Mouse (Mus musculus) frontal cortex, postnatal 10 days (tissue): ENCODE data around the gene Akr1b3.

Experiments
- DNase-seq, 2 experiments: peaks; one replicate each; pipeline ENCODE4 v3.0.0; 2022; ENCODE audit warnings: low spot score in 2 of 2, mixed read lengths in 1 of 2

Gene Akr1b3

DNA sequence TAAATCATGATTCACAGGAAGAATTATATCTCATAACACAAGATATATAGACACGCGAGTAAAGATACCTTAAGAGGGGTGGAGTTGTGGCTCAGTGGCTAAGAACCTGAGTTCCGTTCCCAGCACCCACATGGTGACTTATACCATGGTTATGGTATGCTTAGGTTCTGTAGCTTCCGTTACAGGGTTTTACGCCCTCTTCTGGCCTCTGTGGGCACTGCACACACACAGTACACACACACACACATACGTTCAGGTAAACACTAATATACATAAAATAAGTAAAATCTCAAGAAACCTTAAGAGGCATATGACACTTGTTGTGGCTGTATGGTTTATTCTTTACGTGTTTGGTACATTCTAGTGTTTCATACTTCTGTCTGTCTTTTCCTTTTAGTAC, 4.8 kb upstream of the Akr1b3 start:
- DNase-seq, result no peak

DNA sequence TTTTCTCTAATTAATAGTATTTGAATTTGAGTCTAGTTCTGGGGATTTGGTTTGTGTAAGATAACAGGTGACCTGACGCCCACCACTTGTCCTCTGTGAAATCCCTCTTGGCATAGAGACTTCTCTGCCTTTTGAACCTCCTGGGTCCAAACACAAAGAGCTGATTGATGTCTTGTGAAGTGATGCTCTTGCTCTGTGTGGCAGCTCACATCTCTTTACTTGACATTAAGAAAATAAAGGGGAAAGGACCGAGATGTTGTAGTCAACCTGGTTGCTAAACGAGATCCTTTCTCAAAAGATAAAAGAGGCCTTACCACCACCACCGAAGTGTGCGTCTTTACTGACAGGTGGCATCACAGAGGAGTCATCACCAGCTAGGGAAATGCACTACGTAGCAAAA, 1.4 kb upstream of the Akr1b3 start:
- DNase-seq, result no peak

DNA sequence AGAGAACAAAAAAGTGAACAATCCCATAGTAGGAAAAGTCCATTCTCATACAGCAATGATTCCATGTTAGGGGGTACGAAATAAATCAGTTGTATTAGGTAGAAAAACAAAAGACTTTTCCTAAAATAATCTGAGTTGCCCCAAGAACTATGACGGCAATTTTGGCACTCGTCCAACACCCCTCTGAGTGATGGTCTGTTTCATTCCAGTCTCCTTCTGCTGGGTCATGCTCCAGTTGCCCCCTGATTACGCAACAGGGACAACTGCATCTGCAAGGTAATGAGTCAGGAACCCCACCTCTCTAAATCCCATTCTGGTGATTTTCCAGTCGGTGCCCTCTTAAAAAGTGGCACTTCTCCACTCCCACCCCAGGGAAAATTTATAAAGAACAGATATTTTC, 894 bp upstream of the Akr1b3 start:
- DNase-seq, result no peak

DNA sequence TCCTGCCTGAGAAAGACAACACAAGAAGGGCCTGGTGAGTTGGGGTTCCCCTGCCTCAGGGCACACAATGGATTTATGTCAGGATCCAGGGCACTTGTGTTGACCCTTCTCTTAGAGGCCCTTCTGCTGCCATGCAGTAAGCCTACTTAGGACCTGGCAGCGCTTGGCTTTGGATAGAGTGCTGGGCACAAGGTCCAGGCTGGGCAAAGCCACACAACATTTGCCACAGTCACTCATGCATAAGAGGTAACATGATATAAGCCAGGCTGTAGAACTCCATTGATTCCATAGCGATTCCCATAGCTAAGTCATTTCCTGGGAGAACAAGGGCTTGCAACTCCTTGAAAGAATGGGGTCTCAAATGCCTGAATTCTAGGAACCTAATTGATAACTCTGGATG, 3.4 kb downstream of the Akr1b3 start:
- no peak for DNase-seq

- no peak for DNase-seq
Measured at GRCm38 (mm10) chr6:34313386-34313785, 3.9 kb downstream of the Akr1b3 start.

DNA sequence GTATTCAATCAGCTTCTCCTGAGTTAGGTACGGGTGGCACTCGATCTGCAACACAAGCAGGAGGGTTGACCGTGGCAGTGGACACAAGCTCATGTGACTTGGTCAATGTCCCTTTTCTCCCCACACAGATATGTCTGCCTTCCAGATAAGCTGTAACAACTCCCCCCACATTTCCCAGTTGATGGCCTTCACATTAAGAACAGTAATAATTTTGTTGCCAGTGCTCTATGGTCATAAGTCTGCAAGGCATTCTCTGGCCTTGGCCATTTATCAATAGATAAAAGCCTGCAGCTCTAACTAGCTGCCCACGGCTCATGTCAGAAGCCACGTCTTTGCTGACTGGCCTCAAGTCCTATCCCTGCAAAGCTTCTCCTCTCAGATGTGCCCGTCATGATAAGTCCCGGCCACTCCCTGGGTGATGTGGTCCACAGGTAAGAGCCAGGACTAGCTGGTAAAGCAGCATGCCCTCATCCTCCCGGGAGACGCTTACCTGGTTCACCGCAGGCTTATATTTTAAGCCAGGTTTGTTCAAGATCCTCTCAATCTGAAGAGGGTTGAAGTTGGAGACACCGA, 7.2 kb downstream of the Akr1b3 start:
- DNase-seq, result no peak

DNA sequence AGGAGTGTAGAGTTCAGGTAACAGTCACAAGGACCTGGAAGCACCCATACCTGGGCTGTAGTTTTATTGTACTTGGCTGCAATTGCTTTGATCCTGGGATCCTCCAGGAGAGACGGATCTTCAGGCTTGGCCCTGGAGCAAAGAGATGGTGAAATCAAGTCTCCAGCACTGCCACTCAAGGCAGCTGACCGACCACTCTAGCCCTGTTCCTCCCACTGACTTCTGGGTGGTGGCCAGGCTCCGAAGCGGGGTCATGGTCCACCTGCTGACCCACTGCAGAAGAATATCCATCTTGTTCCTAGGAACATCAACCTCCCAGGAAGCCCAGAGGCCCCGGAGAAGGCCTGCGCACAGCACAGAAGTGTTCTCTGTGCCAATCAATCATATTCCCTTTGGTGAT, 7.8 kb downstream of the Akr1b3 start:
- DNase-seq, result no peak

DNA sequence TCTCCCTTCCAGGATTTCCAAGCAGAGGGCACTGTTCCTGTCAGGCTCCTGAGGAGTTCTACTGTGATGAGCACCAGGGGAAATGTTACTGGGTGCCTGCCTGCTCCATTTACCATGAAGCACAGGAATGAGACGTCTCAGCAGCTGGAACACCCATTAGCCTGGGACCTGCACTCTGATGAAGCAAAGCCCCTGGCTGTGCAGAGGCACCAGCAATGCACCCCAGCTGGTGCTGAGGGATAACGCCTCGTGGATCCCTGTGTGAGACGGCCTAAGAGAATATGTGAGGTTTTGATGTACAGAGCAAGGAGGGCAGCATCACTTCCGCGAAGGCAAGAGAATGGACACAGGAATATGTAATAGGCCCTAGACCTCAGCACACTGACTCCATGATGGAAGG, 10.5 kb downstream of the Akr1b3 start:
- no peak for DNase-seq

DNA sequence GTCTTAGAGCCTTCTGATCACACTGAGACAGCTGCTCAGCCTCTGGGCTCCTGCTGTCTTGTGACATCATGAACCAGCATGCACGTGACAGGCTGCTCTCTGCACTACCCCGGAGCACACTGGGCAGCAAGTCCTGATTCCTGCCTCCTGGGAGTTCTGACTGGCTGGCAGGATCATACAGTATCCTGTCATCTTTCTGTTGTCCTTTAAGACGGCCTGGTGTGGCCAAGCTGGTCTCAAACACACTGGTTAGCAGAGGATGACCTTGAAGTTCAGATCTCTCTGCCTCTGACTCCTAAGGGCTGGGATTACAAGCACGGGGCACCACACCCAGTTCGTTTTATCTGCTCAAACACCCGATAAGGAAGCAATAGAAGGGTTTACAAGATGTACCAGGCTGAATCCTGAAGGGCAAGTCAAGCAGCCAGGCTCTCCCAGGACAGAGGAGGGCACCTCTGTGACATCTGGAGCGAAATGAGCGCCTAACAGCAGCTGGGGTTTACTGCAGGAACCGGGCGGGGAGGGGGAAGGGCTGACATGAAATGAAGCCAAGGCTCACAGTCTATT, 12.5 kb downstream of the Akr1b3 start:
- no peak for DNase-seq

GRCm38 (mm10) chr6:34297055-34297454, 20.2 kb downstream of the Akr1b3 start:
- DNase-seq, result no peak

GRCm38 (mm10) chr6:34295437-34295836, 21.8 kb downstream of the Akr1b3 start:
- DNase-seq, result no peak

DNA sequence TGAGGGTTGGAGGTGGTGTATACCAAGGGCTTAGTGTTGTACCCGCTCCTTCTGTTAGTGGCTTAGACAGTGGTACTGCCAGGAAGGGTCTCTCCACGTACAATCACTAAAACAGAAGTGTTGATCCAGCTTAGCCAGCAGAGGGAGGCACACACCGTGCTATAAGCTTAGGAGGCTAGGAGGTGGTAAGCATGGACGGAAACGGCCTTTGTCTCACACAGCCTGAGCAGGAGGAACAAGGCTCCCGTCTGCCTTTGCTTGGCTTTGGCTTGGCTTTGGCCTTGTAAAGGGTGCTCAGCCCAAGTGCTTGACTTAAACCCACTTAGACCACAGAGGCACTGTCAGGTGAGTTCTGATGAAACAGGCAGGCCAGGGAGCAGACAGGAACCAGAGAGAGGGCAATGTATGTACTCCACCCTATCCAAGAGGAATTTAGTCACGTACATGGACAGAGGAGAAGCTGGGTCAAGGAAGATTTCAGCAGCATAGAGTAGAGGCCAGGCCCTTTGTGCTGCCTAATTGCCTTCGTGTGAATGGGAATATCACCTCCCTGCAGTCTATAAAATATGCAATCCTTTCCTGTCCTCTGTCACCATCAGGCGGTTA, 24.3 kb downstream of the Akr1b3 start:
- peak; percentile 42 to 72 for DNase-seq

DNA sequence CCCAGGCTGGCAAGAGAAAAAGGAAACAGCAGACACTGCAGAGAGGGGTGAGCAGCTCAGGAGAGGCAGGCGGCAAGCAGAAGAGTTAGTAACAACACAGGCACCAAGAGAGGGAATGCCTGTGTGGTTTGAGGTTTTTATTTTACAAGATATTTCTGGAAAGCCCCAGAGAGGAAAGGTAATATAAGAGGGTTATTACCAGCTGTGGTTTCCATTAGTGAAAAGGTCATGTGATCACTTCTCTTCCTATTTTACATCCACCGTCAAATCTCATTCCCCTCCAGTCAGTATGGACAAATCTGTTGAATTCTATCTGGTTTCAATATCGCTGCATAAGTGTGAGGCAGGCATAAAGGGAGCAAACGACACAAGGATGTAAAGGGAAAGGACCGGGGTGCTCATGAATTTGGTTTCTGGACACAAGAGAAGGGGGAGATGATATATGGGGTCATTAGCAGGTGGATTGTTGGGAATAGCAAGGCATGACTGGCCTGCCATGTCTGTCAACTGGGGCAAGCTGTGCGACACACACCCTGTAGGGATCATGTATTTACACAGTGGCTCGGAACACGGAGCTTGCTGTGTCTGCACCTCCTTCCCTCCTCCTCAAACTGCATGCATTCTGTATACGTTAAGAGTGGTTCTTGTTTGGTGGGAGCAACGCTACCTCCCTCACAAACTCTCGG, 24.9 kb downstream of the Akr1b3 start:
- DNase-seq, result no peak

- DNase-seq, result no peak
Measured at GRCm38 (mm10) chr6:34290681-34291080, 26.6 kb downstream of the Akr1b3 start.

- no peak for DNase-seq
Measured at GRCm38 (mm10) chr6:34290091-34290490, 27.2 kb downstream of the Akr1b3 start.

DNA sequence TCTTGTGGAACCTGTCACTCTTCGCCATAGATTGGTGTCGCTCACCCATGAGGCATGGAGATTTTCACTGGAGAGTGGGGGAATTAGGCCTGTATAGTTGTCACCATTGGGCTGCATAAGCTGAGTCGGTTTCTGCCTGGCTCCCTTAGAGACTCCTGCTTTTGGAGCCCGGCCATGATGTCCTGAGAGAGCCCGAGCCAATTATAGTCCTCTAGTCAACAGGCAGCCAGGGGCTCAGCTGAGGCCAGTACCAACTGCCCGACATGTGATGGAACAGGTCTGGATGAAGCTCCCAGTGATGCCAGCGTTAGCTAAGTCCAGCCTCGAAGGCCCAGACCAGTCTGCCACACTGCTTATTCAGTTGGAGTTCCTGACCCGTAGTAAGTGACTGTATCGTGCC, 29.2 kb downstream of the Akr1b3 start:
- no peak for DNase-seq

DNA sequence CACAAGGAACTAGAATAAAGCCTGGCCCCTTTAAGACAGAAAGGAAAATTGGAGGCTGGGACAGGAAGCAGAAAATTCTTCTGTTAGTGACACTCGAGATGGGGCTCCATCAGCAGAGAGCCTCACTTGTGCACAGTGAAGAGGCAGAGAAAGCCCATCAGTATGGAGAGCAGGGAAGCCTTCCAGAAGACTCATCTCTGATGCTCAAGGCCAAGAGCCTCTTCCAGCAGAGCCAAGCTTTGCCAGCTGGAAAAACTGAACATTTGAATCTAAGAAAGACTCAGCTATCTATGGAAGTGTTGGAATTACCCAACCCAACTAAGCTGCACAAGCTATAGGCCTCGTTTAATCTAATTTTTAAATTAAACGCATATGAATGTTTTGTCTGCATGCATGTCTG, 30.4 kb downstream of the Akr1b3 start:
- no peak for DNase-seq

DNA sequence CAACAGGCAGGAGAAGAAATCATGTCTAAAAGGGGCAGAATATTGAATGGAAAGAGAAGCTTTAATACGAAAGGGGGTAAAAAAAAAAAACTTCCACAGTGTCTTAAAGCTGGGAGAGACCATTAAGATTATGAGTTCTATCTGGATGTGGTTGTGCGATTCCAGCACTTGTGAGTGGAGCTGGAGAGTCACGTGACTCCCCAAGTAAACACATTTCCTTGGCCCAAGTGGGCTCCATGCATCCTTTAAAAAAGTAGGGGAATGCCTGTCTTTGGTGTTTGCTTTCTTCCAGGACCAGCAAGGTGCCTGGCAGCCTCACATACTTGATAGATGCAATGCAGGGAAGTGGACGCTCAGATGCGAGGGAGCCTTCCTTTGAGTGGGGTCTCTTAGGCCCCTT, 38.9 kb downstream of the Akr1b3 start:
- DNase-seq, result no peak

- DNase-seq, result peak; percentile 23 to 47
Measured at GRCm38 (mm10) chr6:34277665-34278064, 39.6 kb downstream of the Akr1b3 start.

GRCm38 (mm10) chr6:34274346-34274745, 42.9 kb downstream of the Akr1b3 start:
- DNase-seq, result peak in 1 of 2 experiments; percentile 22

DNA sequence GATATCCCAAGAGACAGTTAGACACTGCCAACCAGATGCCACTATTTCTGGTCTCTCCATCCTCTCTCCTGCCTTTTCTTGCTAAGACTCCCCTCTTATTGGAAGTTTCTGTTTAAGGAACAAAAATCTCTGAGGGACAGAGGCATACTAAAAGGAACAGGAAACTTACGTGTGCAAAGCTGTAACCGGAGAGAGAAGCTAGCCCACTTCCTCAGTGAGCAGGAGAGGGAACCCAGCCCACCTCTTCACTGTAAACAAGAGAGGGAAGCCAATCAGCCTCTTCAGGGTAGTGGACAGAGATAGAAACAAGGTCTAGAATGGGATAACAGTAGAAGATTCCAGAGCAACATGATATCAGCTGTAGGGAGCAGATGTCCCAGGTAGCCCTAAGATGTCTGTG, 44.2 kb downstream of the Akr1b3 start:
- no peak for DNase-seq

DNA sequence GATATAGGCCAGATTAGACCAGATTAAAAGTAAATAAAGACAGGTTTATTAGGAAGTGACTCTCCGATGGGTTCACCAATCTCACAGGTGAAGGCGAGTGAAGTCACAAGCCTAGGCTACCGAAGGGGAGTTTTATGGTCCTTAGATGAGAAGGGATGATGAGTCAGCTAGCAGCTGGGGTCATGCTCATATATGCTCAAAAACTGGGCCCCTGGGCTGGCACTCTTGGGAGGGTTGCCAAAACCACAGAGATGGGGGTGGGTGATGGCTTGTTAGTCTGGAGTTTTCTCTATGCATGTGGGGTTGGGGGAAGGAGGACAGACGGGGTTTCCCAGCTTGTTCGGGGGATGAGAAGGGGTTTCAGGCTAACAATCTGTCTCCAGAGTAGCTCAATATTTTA, 44.8 kb downstream of the Akr1b3 start:
- DNase-seq, result no peak

DNA sequence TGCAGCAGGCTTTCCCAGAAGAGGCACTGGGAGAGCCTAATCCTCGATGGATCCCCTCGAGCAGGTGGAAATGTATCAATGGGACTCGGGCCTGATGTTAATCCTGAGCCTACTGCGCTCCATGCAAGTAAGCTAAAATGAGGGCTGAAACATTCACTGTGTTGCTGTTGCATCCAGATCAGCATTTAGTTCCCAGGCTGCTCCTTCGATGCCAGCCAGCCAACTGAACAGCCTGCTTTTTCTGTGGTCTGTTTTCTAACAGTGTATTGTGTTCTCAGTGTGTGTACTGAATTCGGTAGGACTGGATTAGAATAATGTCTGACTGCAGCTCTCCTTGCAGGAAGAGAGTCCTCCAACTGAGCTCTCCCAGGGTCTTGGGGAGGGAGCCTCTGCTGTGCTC, 46.6 kb downstream of the Akr1b3 start:
- DNase-seq, result no peak
